Mouse (Mus musculus) stomach, postnatal 0 days (tissue): ENCODE results near the gene Rabggtb.

ENCODE experiments used
- CTCF ChIP-seq: IDR thresholded peaks from 2 replicates; pipeline ENCODE4 v1.5.1; 2016; ENCODE audit warnings: antibody characterized with exemption, low read depth, mild to moderate bottlenecking, moderate library complexity
- EP300 ChIP-seq: optimal IDR thresholded peaks from 2 replicates; pipeline ENCODE3; 2016; ENCODE audit warnings: antibody characterized with exemption

DNA sequence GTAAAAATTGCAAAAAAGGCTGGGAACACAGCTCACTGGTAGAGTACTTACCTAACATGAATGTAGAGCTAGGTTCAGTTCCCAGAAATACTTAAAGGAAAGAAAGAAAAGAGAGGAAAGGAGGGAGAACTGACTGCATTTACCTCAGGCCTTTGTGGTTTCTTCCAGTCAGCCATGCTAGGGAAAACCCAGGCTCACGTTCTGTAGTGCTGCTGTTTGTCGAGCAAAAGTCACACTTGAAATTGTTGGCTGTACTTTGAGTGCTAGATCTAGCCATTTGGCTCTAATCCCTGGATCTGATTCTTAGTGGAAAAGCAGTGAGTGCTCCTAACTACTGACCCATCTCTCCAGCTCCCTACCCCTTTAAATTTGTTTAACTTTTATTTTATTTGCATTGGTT lies 35.4 kb upstream of the Rabggtb start:
- no peak for TF ChIP-seq EP300
- TF ChIP-seq CTCF, result no peak
